Mouse (Mus musculus) layer of hippocampus, adult 9-10 months (tissue): ENCODE measurements at regions not wholly inside any gene's neighbourhood (a gene's known extent, or its start where the extent isn't known, plus 50 kb on each side); places are given as distances from the start of the nearest gene placed in this dataset.

Experiments
- DNase-seq: peaks from one replicate; pipeline ENCODE4 v3.0.0; 2022; ENCODE audit warnings: low spot score

GRCm38 (mm10) chr15:46945423-46945822 lies 6811.3 kb downstream of the 9330182O14Rik start:
- no peak for DNase-seq

- peak; percentile 6 for DNase-seq
Observed at GRCm38 (mm10) chr15:46990201-46990600, 6856.0 kb downstream of the 9330182O14Rik start.

DNA sequence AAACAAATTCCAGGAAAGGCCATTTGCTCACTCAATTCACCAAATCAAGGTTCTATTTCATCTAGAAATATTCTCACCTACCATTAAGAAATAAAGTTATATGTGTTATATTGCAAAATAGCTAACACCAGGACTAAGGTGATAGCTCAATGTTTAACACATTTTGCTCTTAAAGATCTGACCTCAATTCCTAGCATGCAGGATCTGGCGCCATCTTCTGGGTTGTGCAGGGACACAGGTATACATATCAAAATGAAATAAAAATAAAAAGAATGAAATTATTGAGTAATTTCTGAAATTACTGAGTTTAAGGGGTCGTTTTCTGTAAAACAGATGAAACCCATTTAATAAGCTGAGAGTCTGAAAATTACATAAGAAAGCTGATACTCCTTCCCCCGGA lies 6862.9 kb downstream of the 9330182O14Rik start:
- DNase-seq, result no peak
